Mouse (Mus musculus) embryo, embryonic 11 days (tissue): ENCODE data around the gene Edf1.
A peak's percentile ranks its signal among the peaks of the same experiment; 100 is the strongest.
"Not testable (repeated sequence)": the region's sequence is repeated elsewhere in the genome, so short reads cannot be mapped to it uniquely, and the experiment has no call there.

Experiments
- DNase-seq: peaks from one replicate; pipeline ENCODE4 v3.0.0-alpha.2; 2015

Edf1 gene

GRCm38 (mm10) chr2:25557221-25557963, at the start of gene Edf1:
TSS of gene Edf1 (plus strand) at chr2:25557847.
- peak; percentile 97 for DNase-seq

GRCm38 (mm10) chr2:25509912-25510311, 47.7 kb upstream of the Edf1 start:
- DNase-seq: peak; percentile 27

DNA sequence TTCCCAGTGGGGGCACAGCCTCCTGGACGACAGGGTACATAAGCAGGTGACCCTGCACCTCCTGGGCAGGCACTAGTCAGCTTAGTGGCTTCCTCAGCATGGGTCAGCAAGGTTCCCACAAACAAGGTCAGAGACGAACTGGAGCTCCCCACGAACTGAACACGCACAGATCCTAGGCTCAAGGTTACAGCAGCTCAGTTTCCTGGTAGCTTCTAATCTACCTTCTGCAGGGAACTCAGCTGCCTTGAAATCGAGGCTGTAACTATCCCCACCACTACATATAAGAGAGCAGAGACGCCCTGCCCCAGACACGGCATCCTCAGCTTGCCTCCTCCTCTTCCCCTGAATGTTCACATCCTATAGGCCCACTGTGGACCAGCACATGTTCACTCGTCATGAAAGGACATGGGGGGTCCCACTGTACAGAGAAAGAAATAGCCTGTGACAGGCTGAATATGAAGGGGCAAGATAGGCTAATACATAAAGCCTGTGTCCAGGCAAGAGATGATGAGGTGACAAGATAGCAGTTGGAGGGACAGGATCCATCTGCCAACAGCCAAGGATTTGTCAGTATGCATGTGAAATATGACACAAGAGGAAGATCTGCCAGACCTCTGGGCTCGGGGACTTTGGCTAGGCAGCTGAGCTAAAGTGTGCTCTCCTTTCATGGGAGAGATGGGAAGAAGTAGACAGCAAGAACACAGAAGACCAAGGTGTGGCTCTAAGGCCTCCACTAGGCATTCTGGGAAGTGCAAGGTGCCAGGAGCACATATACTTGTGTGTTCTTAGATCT, 30.9 kb upstream of the Edf1 start:
- DNase-seq: no peak

GRCm38 (mm10) chr2:25533707-25534106, 23.9 kb upstream of the Edf1 start:
- no peak for DNase-seq

DNA sequence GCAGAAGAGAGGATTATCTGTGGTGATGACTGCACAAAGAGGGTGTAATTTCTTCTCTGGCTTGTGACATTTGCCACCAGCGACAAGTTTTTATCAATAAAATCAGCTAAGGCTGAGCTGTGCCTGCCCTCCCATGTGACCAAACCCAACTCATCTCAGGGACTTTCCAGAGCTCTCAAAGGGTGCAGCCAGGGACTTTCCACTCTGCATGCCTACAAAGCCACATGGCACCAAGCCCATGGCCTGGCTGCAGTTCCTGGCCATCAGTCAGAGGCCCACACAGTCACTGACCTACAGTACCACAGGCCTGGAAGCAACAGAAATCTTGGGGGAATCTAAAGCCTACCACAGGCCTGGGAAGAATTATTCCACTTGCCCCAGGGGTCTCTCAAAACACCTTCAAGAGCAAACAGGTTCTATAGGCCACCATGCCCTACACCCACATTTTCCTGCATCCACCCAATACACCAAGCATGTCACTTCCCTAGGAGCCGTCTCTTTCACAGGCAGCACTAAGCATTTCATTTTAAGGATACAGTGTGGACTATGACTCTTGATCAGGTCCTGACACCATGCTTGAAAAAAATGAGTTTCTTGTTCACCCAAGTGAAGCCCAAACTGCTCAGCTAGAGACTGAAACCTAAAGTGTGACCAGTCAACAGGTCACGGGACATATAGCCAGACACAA, 23.3 kb upstream of the Edf1 start:
- no peak for DNase-seq

- DNase-seq: no peak
Observed at GRCm38 (mm10) chr2:25534866-25535182, 22.8 kb upstream of the Edf1 start.

DNA sequence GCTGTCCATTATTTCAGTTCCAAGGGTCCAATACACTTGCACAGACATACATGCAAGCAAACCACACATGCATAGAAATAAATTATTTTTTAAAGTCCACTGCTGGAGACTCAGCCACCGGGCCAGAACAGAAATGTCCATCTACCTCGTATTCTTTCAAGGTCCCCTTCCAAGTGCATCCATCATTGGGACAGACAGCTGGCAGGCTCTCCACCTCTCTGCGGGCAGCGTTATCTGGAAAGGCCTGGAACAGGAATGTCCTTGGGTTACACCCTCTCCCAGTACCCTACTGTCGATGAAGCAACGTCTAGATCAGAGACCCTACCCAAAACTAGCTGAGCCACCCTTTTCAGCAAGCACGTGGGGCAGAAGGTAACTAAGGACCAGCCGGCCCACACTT, 21.1 kb upstream of the Edf1 start:
- no peak for DNase-seq

GRCm38 (mm10) chr2:25540541-25540948, 17.1 kb upstream of the Edf1 start:
- DNase-seq: no peak

- no peak for DNase-seq
Observed at GRCm38 (mm10) chr2:25541644-25542367, 15.8 kb upstream of the Edf1 start.

- no peak for DNase-seq
Observed at GRCm38 (mm10) chr2:25545996-25546810, 11.4 kb upstream of the Edf1 start.

DNA sequence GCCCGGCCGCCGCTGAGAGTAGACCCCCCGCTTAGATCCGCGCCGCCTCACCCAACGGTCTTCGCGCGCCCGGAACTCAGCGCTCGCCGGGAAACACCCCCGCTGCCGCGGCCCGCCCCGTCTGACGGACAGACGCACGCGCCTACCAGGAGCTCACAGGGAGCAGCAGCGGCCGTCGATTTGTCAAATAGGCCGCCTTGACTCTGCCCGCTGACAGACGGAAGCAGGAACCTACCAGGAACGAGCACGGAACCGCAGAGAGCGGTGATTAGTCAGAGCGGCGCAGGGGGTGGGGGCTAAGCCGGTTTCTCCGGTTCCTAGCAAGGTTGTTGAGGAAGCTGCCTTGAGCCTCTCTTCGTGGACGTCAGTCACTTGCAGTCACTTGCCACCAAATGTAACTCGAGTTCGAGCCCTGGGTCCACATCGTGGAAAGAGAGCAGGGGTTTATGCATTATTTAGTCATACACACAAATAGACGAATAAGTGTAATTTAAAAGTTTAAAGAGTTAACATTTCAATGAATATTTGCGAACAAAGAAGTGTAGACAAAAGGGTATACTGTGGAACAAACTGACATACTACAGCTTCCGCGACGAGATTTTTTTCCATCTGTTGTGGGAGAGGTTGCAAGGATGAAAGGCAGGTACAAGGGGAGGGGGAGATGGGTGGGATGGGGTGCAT, 10.7 kb upstream of the Edf1 start, which contains the start of gene Traf2:
TSS of gene Traf2 (minus strand) at position 130 of the 681 bp plus-strand sequence.
- peak; percentile 99 for DNase-seq

DNA sequence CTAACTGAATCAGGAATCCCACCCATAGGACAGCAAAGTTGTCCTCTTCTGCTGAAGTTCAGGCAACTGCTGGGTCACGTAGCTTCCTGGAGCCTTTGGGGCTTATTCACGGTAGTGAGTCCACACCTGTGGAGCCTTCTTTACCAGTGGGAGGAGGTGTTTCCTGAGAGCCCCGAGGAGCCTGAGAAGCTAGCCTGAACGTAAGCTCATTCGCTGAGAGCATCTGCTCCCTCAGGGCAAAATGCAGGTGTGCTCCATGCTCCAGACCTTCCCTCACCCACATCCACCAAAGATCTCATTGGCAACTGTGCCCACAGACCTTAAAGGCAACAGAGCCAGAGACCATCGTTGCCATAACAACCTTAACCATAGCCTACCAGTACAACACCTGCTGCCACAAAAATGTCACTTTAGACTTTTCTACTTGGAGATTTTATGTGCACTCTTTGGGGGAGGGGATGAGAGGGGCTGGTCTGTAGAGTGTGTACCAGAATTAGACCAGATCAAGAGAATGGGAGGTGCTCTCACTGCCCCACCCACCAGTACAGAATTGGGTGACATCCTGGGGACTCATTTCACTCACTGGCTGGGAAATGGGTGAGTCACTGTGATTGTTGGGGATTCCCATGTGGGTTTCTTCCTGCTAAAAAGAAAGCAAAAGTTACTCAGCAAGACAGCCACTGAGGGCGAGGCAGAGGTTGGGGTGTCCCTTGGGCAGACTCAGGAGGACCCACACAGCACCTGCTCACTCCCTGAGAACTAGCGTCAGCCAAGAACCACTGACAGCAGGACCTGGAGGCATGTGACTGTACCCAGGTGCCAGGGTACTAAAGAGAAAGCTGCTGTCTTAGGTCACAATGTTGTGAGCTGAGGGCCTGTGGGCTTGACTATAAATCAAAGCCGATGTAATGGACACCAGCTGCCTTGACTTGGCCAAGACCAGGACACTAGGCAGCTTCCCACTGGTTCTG, 8.3 kb upstream of the Edf1 start:
- DNase-seq: no peak

DNA sequence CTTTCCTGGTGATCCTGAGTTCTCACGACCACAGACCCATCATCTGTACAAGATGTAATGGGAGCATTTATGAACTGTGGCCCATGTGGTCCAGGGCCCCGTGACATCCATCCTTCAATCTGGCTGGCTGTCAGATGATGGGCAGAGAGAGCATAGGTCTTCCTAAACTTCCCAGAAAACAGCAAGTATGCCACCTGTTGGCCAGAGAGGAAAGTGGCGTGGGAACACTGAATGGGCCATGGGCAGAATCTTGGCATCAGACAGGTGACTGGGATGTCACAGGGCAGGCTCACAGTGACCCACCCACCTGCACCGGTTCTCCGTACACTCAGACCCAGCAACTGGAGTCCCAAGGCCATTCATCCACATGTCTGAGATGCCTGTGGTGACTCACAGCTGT, 6.5 kb upstream of the Edf1 start:
- DNase-seq: peak; percentile 47

DNA sequence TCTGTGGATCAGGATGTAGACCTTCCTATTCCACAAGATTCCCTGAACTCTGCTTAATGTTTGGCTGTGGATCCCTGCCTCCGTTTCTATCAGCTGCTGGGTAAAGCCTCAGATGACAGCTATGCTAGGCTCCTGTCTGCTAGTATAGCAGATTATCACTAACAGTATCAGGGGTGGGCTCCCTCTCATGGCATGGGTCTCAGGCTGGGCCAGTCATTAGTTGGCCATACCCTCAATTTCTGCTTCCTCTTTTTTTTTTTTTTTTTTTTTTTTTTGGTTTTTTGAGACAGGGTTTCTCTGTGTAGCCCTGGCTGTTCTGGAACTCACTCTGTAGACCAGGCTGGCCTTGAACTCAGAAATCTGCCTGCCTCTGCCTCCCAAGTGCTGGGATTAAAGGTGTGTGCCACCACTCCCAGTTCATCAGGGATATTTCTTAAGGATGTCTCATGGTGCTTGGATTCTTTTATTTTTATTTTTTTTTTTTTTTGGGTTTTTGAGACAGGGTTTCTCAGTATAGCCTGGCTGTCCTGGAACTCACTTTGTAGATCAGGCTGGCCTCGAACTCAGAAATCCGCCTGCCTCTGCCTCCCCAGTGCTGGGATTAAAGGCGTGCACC, 4.4 kb upstream of the Edf1 start:
- DNase-seq: not testable (repeated sequence)

DNA sequence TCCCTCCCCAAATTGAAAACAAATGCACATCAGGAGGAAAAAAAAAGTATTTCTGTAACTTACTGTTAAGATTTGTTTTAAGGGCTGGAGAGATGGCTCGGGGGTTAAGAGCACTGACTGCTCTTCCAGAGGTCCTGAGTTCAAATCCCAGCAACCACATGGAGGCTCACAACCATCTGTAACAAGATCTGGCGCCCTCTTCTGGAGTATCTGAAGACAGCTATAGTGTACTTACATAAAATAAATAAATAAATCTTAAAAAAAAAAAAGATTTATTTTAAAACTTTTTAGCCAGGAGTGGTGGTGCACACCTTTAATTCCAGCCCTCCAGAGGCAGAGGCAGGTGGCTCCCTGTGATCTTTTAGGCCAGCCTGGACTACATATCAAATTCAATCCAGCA, 2.2 kb upstream of the Edf1 start:
- DNase-seq: not testable (repeated sequence)

DNA sequence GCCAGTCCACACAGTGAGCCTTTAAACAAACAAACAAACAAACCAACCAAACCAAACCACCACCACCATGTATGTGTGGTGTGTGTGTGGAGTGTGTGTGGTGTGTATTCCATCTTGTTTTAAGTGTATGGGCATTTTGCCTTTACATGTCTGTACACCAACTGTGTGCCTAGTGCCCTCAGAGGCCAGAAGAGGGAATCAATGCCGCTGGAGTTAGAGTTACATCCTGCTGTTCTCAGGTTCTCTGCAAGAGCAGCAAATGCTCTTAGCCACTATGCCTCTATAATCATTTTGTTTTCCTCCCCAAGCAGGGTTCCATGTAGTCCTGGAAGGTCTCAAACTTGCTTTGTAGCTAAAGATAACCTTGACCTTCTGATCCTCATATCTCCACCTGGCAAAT, 1.4 kb upstream of the Edf1 start:
- DNase-seq: no peak

DNA sequence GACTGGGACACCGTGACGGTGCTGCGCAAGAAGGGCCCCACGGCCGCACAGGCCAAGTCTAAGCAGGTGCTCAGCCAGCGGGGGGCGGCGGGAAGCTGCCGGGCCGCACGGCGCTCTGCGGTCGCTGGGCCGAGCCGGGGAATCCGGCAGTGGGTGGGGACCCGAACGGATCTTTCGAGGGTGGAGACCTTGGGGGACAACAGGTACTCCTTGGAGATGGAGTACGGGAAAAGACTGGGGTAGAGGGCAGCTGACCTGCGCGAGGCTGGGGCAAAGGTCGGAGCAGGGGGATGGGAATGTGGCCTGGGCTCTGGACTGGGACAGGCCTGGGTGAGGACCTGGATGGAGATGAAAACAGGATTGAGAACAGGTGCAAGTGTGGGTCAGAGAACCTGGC, 315 bp downstream of the Edf1 start:
- DNase-seq: no peak

DNA sequence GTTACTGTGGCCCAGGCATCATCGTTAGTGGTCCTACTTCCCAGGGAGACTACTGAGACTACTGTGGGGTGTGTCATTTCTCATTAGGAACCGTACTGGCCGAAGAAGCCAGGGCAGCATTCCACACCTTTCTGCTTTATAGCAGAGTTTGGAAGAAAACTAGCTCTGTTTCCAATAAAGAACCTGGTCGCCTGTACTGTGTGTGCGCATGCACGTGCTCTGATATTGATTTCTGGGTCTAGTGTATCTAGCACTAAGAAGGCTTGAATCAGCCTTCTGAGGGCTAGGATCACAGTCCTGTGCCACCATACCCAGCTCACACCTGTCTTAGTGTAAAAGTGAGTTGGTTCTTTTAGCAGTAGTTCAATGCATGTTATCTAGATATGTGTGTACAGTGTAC, 1.1 kb downstream of the Edf1 start:
- DNase-seq: no peak

- DNase-seq: no peak
Observed at GRCm38 (mm10) chr2:25560551-25560950, 2.9 kb downstream of the Edf1 start.

- no peak for DNase-seq
Observed at GRCm38 (mm10) chr2:25561946-25562345, 4.3 kb downstream of the Edf1 start.
